Mouse (Mus musculus) liver, embryonic 15.5 days (tissue): ENCODE data around the gene Olfr857. TPM values are rescaled to one million over a fixed set of nuclear protein-coding genes. Genes with fewer than 3 reads are reported as not detected.
"Not testable (repeated sequence)": the region's sequence is repeated elsewhere in the genome, so short reads cannot be mapped to it uniquely, and the experiment has no call there.

Experiments used
- ATAC-seq: fragments of 200-750 bp; cut with Nextera tagmentation; 2 replicates; pipeline ENCODE4 v1.8.0; 2017; ENCODE audit warnings: moderate number of reproducible peaks, mild to moderate bottlenecking, moderate library complexity; ENCODE audit not compliant: insufficient read depth
- H3K27ac ChIP-seq: fragments of 300-500 bp; sonication (generic); replicated peaks from 2 replicates; pipeline ENCODE4 v1.5.1; 2015; ENCODE audit warnings: mild to moderate bottlenecking, inconsistent platforms
- H3K27me3 ChIP-seq: fragments of 300-500 bp; sonication (generic); 2 replicates; pipeline ENCODE4 v1.6.1; 2015; ENCODE audit warnings: mild to moderate bottlenecking, inconsistent platforms
- H3K36me3 ChIP-seq: fragments of 300-500 bp; sonication (generic); replicated peaks from 2 replicates; pipeline ENCODE4 v1.6.1; 2015; ENCODE audit warnings: moderate library complexity, mild to moderate bottlenecking, inconsistent platforms
- H3K4me1 ChIP-seq: fragments of 300-500 bp; sonication (generic); replicated peaks from 2 replicates; pipeline ENCODE4 v1.6.1; 2015; ENCODE audit warnings: inconsistent platforms
- H3K4me2 ChIP-seq: fragments of 300-500 bp; sonication (generic); 2 replicates; pipeline ENCODE4 v1.6.1; 2015; ENCODE audit warnings: moderate library complexity, mild to moderate bottlenecking, inconsistent platforms
- H3K4me3 ChIP-seq: fragments of 300-500 bp; sonication (generic); replicated peaks from 2 replicates; pipeline ENCODE4 v1.5.1; 2015; ENCODE audit warnings: mild to moderate bottlenecking, inconsistent platforms
- H3K9ac ChIP-seq: fragments of 300-500 bp; sonication (generic); 2 replicates; pipeline ENCODE4 v1.6.1; 2015; ENCODE audit warnings: moderate library complexity, mild to moderate bottlenecking, inconsistent platforms
- H3K9me3 ChIP-seq: fragments of 300-500 bp; sonication (generic); replicated peaks from 2 replicates; pipeline ENCODE4 v1.6.1; 2016; ENCODE audit warnings: inconsistent platforms
- WGBS: fragments of 180-500 bp; shearing (Covaris S2); methylation state at CpG from one replicate; pipeline ENCODE4 v1.1.7; 2015; ENCODE audit warnings: mixed read lengths; ENCODE audit not compliant: insufficient replicate concordance; 5-methylcytosine and 5-hydroxymethylcytosine counted together
- polyA plus RNA-seq: library from polyadenylated mRNA; unstranded; fragments of >200 nt; fragmentation: Nextera tagmentation; extraction: Ambion mirVana; gene quantifications from 2 replicates; pipeline ENCODE4 v1.2.1, GENCODE M21; 2015

The Olfr857 gene
- polyA plus RNA-seq: not detected in 2 replicates

- no peak within 1 kb of the TSS for H3K27ac ChIP-seq
- H3K9ac ChIP-seq: no peak within 1 kb of the TSS
- H3K4me2 ChIP-seq: no peak within 1 kb of the TSS
- no peaks in the 10 kb centered on the region for H3K36me3 ChIP-seq
- H3K4me1 ChIP-seq: no peaks in the 10 kb centered on the region
- no peaks in the 10 kb centered on the region for H3K27me3 ChIP-seq
- ATAC-seq: no peak
- no peaks in the 10 kb centered on the region; the same call in 1 of the 2 replicates for H3K9me3 ChIP-seq
- no peak within 1 kb of the TSS for H3K4me3 ChIP-seq
- WGBS: 55% methylated on average over 1 of the region's 1 CpGs
These were observed at the start of gene Olfr857 for GRCm38 (mm10) chr9:19709133-19709532. Olfr857 (plus strand) TSS chr9:19709433.

DNA sequence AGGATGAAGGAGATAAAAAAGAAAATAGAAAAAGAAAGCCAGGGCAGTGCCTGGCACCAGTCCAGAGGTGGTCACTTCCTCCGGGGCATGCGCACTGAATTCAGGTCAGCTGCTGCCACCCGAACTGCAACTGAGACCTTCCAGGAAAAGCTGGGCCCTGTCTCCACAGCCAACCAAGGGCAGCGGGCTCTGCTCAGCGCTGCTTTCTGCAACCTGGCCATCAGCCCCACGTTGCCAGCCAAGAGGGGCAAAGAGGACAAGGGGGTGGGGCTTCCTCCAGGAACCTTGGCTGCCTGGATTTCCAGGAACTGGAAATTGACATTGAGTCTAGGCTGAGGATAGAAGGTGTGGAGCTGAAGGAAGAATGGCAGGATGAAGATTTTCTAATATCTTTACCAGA, 19.0 kb upstream of the Olfr857 start:
- Histone ChIP-seq H3K9ac (no peak overlapping the region), H3K27ac (no peak overlapping the region), H3K4me2 (no peak overlapping the region), H3K9me3 (no peaks in the 10 kb centered on the region), H3K4me3 (no peak overlapping the region), H3K4me1 (no peaks in the 10 kb centered on the region), H3K27me3 (no peaks in the 10 kb centered on the region), H3K36me3 (no peaks in the 10 kb centered on the region)
- WGBS: 63% methylated on average over 6 of the region's 6 CpGs
- ATAC-seq: no peak

GRCm38 (mm10) chr9:19691426-19691825, 17.8 kb upstream of the Olfr857 start:
- Histone ChIP-seq H3K9ac (no peak overlapping the region), H3K9me3 (no peaks in the 10 kb centered on the region), H3K4me1 (no peaks in the 10 kb centered on the region), H3K4me3 (no peak overlapping the region), H3K36me3 (no peaks in the 10 kb centered on the region), H3K27me3 (no peaks in the 10 kb centered on the region), H3K27ac (no peak overlapping the region), H3K4me2 (no peak overlapping the region)
- WGBS: 54% methylated on average over 1 of the region's 1 CpGs
- no peak for ATAC-seq

- H3K36me3 ChIP-seq: no peaks in the 10 kb centered on the region
- no peaks in the 10 kb centered on the region for H3K4me1 ChIP-seq
- H3K27ac ChIP-seq: no peak overlapping the region
- no peak overlapping the region for H3K9ac ChIP-seq
- 50% methylated on average over 2 of the region's 2 CpGs for WGBS
- no peaks in the 10 kb centered on the region for H3K27me3 ChIP-seq
- ATAC-seq: no peak
- H3K9me3 ChIP-seq: no peaks in the 10 kb centered on the region
- no peak overlapping the region for H3K4me2 ChIP-seq
- H3K4me3 ChIP-seq: no peak overlapping the region
These were observed 16.8 kb upstream of the Olfr857 start for GRCm38 (mm10) chr9:19692430-19692829.

GRCm38 (mm10) chr9:19694285-19694684, 14.9 kb upstream of the Olfr857 start:
- not testable (repeated sequence) for H3K9ac ChIP-seq, H3K27ac ChIP-seq, H3K4me1 ChIP-seq, H3K4me2 ChIP-seq, H3K9me3 ChIP-seq, ATAC-seq, H3K36me3 ChIP-seq, H3K4me3 ChIP-seq, H3K27me3 ChIP-seq
- WGBS: 44% methylated on average over 2 of the region's 2 CpGs

- not testable (repeated sequence) for H3K9ac ChIP-seq, H3K9me3 ChIP-seq, H3K27me3 ChIP-seq, H3K4me1 ChIP-seq, ATAC-seq, H3K4me2 ChIP-seq, H3K4me3 ChIP-seq, H3K27ac ChIP-seq, H3K36me3 ChIP-seq
- WGBS: 60% methylated on average over 9 of the region's 9 CpGs
These were observed 14.3 kb upstream of the Olfr857 start for GRCm38 (mm10) chr9:19694898-19695379.

- not testable (repeated sequence) for H3K4me2 ChIP-seq, H3K27ac ChIP-seq, ATAC-seq, H3K27me3 ChIP-seq, H3K4me1 ChIP-seq, H3K36me3 ChIP-seq, H3K9me3 ChIP-seq, H3K9ac ChIP-seq, H3K4me3 ChIP-seq
- WGBS: 53% methylated on average over 2 of the region's 2 CpGs
These were observed 4.7 kb upstream of the Olfr857 start for GRCm38 (mm10) chr9:19704546-19704945.

Other genes starting within 250 kb of the Olfr857 start
- gene Olfr850, start 231.2 kb upstream of the Olfr857 start, polyA plus RNA-seq: not detected in 2 replicates
- gene Olfr851, start 216.1 kb upstream of the Olfr857 start, polyA plus RNA-seq: not detected in 2 replicates
- not detected in 2 replicates for gene Olfr853, start 168.4 kb upstream of the Olfr857 start, polyA plus RNA-seq
- not detected in 2 replicates for gene Olfr854, start 142.1 kb upstream of the Olfr857 start, polyA plus RNA-seq
- not detected in 2 replicates for gene Olfr855, start 126.8 kb upstream of the Olfr857 start, polyA plus RNA-seq
- gene Zfp317, start 87.3 kb upstream of the Olfr857 start, polyA plus RNA-seq: 7.0 TPM in 2 replicates
- not detected in 2 replicates for gene Olfr58, start 70.8 kb downstream of the Olfr857 start, polyA plus RNA-seq
- gene Olfr859, start 95.5 kb downstream of the Olfr857 start, polyA plus RNA-seq: not detected in 2 replicates
- gene Olfr860, start 140.3 kb downstream of the Olfr857 start, polyA plus RNA-seq: not detected in 2 replicates
- not detected in 2 replicates for gene Olfr862, start 178.6 kb downstream of the Olfr857 start, polyA plus RNA-seq
- 0.10 and 0.13 TPM in 2 replicates for gene Olfr77, start 207.4 kb downstream of the Olfr857 start, polyA plus RNA-seq